Mouse (Mus musculus) stomach, embryonic 15.5 days (tissue): Measurements from ENCODE around the gene Rtel1. TPM values are rescaled to one million over a fixed set of nuclear protein-coding genes. Genes with fewer than 3 reads are reported as not detected.

ENCODE experiments used
- ATAC-seq: fragments of 200-750 bp; cut with Nextera tagmentation; 2 replicates; pipeline ENCODE4 v1.8.0; 2017; ENCODE audit warnings: low read depth, moderate number of reproducible peaks, moderate TSS enrichment; ENCODE audit not compliant: insufficient read depth, low FRiP score
- H3K27ac ChIP-seq: fragments of 300-500 bp; sonication (generic); 2 replicates; pipeline ENCODE4 v1.5.1; 2015; ENCODE audit warnings: mild to moderate bottlenecking, inconsistent platforms
- H3K27me3 ChIP-seq: fragments of 300-500 bp; sonication (generic); replicated peaks from 2 replicates; pipeline ENCODE4 v1.6.1; 2015; ENCODE audit warnings: inconsistent platforms
- H3K36me3 ChIP-seq: fragments of 300-500 bp; sonication (generic); 2 replicates; pipeline ENCODE4 v1.6.1; 2015; ENCODE audit warnings: inconsistent platforms
- H3K4me1 ChIP-seq: fragments of 300-500 bp; sonication (generic); 2 replicates; pipeline ENCODE4 v1.6.1; 2015; ENCODE audit warnings: inconsistent platforms
- H3K4me2 ChIP-seq: fragments of 300-500 bp; sonication (generic); 2 replicates; pipeline ENCODE4 v1.6.1; 2015; ENCODE audit warnings: mild to moderate bottlenecking, inconsistent platforms
- H3K4me3 ChIP-seq: fragments of 300-500 bp; sonication (generic); replicated peaks from 2 replicates; pipeline ENCODE4 v1.5.1; 2015; ENCODE audit warnings: inconsistent platforms
- H3K9ac ChIP-seq: fragments of 300-500 bp; sonication (generic); 2 replicates; pipeline ENCODE4 v1.6.1; 2015; ENCODE audit warnings: inconsistent platforms
- H3K9me3 ChIP-seq: fragments of 300-500 bp; sonication (generic); 2 replicates; pipeline ENCODE4 v1.6.1; 2016; ENCODE audit warnings: inconsistent platforms
- WGBS: fragments of 180-500 bp; shearing (Covaris S2); methylation state at CpG from one replicate; pipeline ENCODE4 v1.1.7; 2015; 5-methylcytosine and 5-hydroxymethylcytosine counted together
- polyA plus RNA-seq: library from polyadenylated mRNA; unstranded; fragments of >200 nt; fragmentation: Nextera tagmentation; extraction: Ambion mirVana; gene quantifications from 2 replicates; pipeline ENCODE4 v1.2.1, GENCODE M21; 2015

Gene Rtel1
- polyA plus RNA-seq, 1 experiment from 2014 or later, result 35.4 TPM

DNA sequence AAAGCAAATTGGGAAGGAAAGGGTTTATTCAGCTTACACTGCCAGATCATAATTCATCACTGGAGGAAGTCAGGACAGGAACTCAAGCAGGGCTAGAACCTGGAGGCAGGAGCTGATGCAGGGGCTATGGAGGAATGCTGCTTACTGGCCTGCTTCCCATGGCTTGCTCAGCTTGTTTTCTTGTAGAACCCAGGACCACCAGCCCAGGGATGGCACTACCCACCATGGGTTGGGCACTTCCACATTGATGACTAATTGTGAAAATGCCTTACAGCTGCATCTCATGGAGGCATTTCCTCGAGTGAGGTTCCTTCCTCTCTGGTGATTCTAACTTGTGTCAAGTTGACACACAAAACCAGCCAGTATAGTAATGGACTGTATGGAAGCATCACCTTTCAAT, 28.6 kb upstream of the Rtel1 start:
- no peak overlapping the region for H3K4me3 ChIP-seq
- H3K4me2 ChIP-seq, result no peak overlapping the region

DNA sequence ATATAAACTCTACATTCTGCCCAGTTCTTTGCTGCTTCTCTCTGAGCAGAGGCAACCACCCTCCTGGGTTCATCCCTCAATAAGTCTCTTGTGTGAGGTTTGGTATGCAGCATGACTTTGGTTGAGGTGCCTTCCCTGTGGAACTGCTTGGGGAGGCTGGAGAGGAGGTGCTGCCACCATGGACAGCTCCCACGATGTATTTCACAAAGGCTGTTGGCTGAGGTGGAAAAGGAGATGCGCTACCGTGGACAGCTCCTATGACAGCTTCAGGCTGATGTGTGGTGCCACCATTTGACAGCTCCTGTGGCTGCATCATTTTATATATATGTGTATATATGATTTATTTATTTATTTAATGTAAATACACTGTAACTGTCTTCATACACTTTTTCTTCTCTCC, 17.5 kb upstream of the Rtel1 start:
- Histone ChIP-seq H3K4me3 (no peak overlapping the region), H3K27me3 (0 out of 2 replicates have a peak, but pooled peaks cover 11% of the 10 kb centered on the region), H3K27ac (no peak overlapping the region), H3K9me3 (no peaks in the 10 kb centered on the region), H3K4me1 (0 out of 2 replicates have a peak, but pooled peaks cover 4% of the 10 kb centered on the region), H3K9ac (no peak overlapping the region), H3K4me2 (no peak overlapping the region), H3K36me3 (peaks cover 18% of the 10 kb centered on the region)
- no peak for ATAC-seq
- 24% methylated on average over 3 of the region's 3 CpGs for WGBS

More for the DNA sequence above, 28.6 kb upstream of the Rtel1 start:
- H3K27ac ChIP-seq, result no peak overlapping the region
- no peak overlapping the region for H3K9ac ChIP-seq
- H3K4me1 ChIP-seq, result peaks cover 2% of the 10 kb centered on the region; the same call in 1 of the 2 replicates
- 0 out of 2 replicates have a peak, but pooled peaks cover 3% of the 10 kb centered on the region for H3K36me3 ChIP-seq
- no peaks in the 10 kb centered on the region for H3K9me3 ChIP-seq
- no peak for ATAC-seq
- WGBS, result 68% methylated on average over 1 of the region's 1 CpGs
- no peaks in the 10 kb centered on the region for H3K27me3 ChIP-seq

DNA sequence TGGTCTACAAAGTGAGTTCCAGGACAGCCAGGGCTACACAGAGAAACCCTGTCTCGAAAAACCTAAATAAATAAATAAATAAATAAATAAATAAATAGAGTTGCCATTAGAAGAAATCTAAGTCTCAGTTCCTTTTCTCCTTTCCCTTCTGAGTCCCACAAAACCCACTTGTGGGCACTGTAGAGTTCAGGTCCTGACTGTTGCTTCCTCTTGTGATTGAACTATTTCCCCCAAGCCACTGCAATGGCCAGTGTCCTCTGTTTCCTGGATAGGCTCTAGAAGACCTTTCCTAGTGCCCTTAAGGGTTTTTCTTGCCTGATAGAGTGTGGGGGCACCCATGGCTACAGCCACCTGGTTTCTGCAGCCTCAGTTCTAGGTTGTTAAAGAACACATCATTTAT, 14.6 kb upstream of the Rtel1 start:
- H3K4me2 ChIP-seq, result no peak overlapping the region
- no peak overlapping the region for H3K27ac ChIP-seq
- no peaks in the 10 kb centered on the region for H3K9me3 ChIP-seq
- WGBS, result 89% methylated on average over 1 of the region's 1 CpGs
- ATAC-seq, result no peak
- H3K27me3 ChIP-seq, result peaks cover 20% of the 10 kb centered on the region; the same call in 1 of the 2 replicates
- H3K4me1 ChIP-seq, result 0 out of 2 replicates have a peak, but pooled peaks cover 7% of the 10 kb centered on the region
- H3K4me3 ChIP-seq, result no peak overlapping the region
- H3K36me3 ChIP-seq, result peaks cover 18% of the 10 kb centered on the region
- no peak overlapping the region for H3K9ac ChIP-seq

DNA sequence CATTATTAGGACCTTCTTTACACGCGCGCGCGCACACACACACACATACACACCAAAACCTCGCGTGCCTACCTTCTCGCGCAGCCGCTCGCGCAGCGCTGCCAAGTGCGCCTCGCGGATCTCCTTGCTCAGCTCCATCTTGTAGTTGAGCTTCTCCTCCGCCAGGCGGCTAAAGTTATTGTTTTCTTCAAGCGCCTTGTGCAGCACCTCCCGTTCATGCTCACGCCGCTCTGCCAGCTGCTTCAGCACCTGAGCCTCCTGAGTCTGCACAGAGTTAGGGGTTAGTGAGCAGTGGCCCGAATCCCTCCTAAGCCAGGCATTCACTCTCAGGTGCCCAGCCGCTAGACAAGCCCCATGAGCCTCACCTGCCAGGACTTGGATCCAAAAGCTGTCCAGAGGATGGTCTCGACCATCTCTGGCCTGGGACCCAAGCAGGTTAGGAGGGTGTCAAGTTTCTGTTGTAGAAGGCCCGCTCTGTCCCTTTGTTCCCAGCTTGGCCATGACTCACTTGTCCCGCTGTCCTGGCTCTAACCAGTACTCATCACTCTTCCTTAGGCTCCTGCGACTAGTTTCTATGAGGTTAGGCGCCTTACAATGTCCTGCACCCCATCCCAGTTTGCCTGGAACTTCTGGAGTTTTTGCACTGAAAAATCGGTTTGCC, 12.3 kb upstream of the Rtel1 start:
- no peak overlapping the region for H3K4me3 ChIP-seq
- H3K27ac ChIP-seq, result no peak overlapping the region
- H3K9me3 ChIP-seq, result no peaks in the 10 kb centered on the region
- ATAC-seq, result no peak
- H3K4me2 ChIP-seq, result peak overlapping the region; percentile 23; the same call in 1 of the 2 replicates
- peaks cover 22% of the 10 kb centered on the region for H3K27me3 ChIP-seq
- 10% methylated on average over 30 of the region's 30 CpGs for WGBS
- H3K9ac ChIP-seq, result no peak overlapping the region
- H3K4me1 ChIP-seq, result 0 out of 2 replicates have a peak, but pooled peaks cover 7% of the 10 kb centered on the region
- no peaks in the 10 kb centered on the region for H3K36me3 ChIP-seq

DNA sequence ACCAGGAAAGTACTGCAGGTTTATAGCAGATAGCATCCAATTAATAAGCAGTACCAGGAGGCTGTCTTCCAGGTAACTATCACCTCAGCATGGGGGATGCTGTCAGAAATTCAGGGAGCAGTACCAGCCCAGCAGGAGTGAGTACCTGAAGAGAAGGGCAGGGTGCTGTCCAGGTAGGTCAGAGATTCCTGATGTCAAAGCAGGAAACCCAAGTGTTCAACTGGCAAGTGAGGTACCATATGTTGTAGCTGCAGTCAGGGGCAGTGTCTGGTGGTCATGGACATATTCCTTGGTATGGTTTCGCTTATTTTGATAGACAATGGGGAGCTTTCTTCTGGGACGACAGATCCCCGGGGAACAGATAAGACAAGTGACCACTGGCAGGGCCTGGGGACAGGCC, 7.1 kb upstream of the Rtel1 start:
- Histone ChIP-seq H3K9ac (no peak overlapping the region), H3K36me3 (no peaks in the 10 kb centered on the region), H3K9me3 (no peaks in the 10 kb centered on the region), H3K4me2 (no peak overlapping the region), H3K4me1 (peaks cover 8% of the 10 kb centered on the region; the same call in 1 of the 2 replicates), H3K27me3 (peaks cover 34% of the 10 kb centered on the region), H3K4me3 (no peak overlapping the region), H3K27ac (no peak overlapping the region)
- WGBS, result 71% methylated on average over 3 of the region's 3 CpGs
- ATAC-seq, result no peak

DNA sequence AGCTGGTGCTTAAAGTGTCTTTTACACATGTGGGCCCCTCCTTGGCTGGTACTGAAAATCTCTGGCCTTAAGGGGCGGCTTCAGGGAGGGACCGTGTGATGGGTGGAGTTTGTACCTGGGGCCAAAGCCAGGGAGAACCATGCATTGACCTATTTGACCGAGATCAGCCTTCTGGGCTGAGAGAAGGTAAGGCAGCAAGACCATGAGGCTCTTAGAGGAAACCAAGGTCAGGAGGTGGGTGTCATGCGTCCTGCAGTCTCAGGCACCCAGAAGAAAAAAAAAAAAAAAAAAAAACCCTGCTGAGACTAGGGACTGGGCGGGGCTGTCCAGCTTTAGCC, 6.6 kb upstream of the Rtel1 start:
- WGBS, result 14% methylated on average over 5 of the region's 5 CpGs
- Histone ChIP-seq H3K4me1 (peaks cover 8% of the 10 kb centered on the region; the same call in 1 of the 2 replicates), H3K9ac (no peak overlapping the region), H3K4me3 (0 out of 2 replicates have a peak overlapping the region, but pooled peaks have one; percentile 19), H3K9me3 (no peaks in the 10 kb centered on the region), H3K27me3 (peaks cover 30% of the 10 kb centered on the region), H3K4me2 (no peak overlapping the region), H3K36me3 (no peaks in the 10 kb centered on the region), H3K27ac (no peak overlapping the region)
- no peak for ATAC-seq

DNA sequence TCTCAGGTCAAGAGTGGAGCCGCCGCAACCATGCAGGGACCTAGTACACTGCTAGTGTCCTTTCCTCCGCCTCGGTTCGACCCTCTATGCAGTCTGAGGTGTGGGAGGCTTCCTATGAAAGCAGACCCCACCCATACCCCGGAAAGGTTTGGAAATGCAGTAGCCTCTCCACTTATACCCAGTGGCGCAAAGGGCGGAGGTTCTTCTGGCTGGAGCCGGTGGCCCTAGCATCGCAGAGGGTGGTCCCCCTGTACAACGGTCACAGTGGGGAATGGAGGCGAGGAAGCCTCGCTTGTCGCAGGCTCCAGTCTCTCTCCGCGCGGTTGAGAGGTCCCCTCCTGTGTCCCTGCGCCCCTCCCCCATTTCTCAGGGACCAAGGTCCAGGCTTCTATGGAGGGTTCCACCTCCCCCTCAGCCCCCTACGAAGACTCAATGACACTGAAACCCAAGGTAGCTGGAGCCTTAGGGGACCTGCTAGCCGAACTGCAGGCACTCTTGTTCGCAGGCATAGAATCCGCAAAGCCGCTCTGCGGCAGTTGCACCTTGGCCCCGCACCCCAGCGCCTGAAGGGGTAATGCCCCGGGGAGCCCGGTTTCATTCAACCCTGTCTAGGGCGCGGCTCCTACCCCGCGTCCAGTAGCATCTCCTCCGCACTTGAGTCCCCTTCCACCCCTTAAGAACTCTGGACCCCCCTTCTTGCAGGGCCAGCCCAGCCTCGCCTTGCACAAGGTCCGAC, 6.0 kb upstream of the Rtel1 start:
- H3K9ac ChIP-seq, result no peak overlapping the region
- no peak overlapping the region for H3K27ac ChIP-seq
- no peaks in the 10 kb centered on the region for H3K36me3 ChIP-seq
- peak overlapping the region; percentile 19 for H3K4me3 ChIP-seq
- ATAC-seq, result no peak
- H3K9me3 ChIP-seq, result no peaks in the 10 kb centered on the region
- peaks cover 30% of the 10 kb centered on the region for H3K27me3 ChIP-seq
- H3K4me1 ChIP-seq, result peaks cover 8% of the 10 kb centered on the region; the same call in 1 of the 2 replicates
- H3K4me2 ChIP-seq, result peak overlapping the region; percentile 43
- 3% methylated on average over 35 of the region's 35 CpGs for WGBS

DNA sequence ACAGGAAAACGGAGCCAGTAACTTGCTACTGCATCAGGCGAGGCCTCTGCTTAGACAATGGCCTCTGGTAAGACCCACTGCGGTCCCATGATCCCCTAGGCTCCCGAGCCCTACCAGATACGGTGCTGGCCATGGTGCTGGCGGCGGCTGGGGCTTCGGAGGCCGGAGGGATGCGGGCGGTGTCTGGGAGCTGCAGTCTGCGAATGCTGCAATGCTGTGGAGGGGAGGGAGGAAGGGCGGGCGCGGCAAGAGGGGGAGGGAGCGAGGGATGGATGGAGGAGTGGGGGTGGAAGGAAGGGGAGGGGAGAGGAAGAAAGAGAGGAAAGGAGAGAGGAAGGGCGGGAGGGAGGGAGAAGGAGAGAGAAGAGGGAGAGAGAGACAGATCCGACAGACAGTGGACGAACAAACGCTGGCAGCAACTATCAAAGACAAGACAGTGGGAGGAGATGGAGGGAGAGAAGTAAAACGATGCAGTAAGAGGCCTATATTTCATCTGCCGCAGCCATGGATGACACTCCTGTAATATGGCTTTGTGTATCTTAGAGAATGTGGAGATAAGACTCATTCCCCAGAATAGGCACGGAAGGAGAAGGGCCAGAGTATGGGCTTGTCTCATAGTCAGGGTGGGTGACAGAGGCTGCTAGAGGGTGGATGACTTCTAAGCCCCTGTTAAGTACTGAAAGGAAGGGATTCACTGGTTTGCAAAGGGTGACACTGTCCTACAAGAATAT, 5.3 kb upstream of the Rtel1 start, which contains the start of gene Stmn3:
TSS of gene Stmn3 (minus strand) at position 421 of the 731 bp plus-strand sequence.
- Histone ChIP-seq H3K9me3 (no peaks in the 10 kb centered on the region), H3K27ac (no peak within 1 kb of the TSS), H3K4me1 (peaks cover 10% of the 10 kb centered on the region), H3K36me3 (no peaks in the 10 kb centered on the region), H3K4me3 (peak within 1 kb of the TSS; percentile 19), H3K4me2 (peak within 1 kb of the TSS; percentile 43), H3K9ac (no peak within 1 kb of the TSS), H3K27me3 (peaks cover 30% of the 10 kb centered on the region)
- peak; percentile 35; the same call in 1 of the 2 replicates for ATAC-seq
- WGBS, result 3% methylated on average over 19 of the region's 23 CpGs

DNA sequence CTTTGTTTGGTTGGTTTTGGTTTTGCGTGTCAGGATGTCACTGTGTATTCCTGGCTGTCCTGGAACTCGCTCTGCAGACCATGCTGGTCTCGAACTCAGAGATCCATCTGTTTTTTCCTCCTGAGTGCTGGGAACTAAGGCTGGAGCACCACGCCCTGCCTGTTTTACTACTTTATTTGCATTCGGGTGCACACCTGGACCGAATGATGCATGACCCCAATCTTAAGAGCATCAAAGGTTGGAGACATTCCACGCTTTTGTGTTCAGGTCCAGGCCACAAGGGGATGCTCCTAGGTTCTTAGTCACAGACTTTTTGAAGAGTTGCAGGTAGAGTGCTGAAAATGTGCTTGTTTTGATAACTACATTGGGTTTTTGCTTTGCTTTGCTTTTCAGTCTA, 562 bp downstream of the Rtel1 start:
- H3K9me3 ChIP-seq, result no peaks in the 10 kb centered on the region
- H3K9ac ChIP-seq, result peak overlapping the region; percentile 30
- peaks cover 12% of the 10 kb centered on the region for H3K4me1 ChIP-seq
- H3K4me2 ChIP-seq, result peak overlapping the region; percentile 69
- H3K4me3 ChIP-seq, result peak overlapping the region; percentile 78
- no peak for ATAC-seq
- peak overlapping the region; percentile 80 for H3K27ac ChIP-seq
- peaks cover 23% of the 10 kb centered on the region; the same call in 1 of the 2 replicates for H3K36me3 ChIP-seq
- peaks cover 1% of the 10 kb centered on the region; the same call in 1 of the 2 replicates for H3K27me3 ChIP-seq
- 9% methylated on average over 7 of the region's 7 CpGs for WGBS

DNA sequence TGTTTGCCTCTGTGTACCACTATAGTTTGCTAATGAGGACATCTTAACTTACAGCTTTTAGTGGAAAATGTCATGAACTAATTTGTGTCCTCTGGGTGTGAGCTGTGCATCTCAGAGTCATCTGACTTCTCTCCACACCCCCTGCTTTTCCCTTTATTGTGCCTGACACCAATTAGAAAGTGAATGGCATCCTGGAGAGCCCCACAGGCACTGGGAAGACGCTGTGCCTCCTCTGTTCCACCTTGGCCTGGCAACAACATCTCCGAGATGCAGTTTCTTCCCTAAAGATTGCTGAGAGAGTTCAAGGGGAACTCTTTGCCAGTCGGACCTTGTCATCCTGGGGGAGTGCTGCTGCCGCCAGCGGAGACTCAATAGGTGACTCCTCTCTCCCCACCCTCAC, 2.6 kb downstream of the Rtel1 start:
- ATAC-seq, result no peak
- H3K9ac ChIP-seq, result no peak overlapping the region
- no peak overlapping the region for H3K4me3 ChIP-seq
- WGBS, result 79% methylated on average over 5 of the region's 5 CpGs
- no peaks in the 10 kb centered on the region for H3K9me3 ChIP-seq
- H3K4me1 ChIP-seq, result peaks cover 12% of the 10 kb centered on the region
- no peaks in the 10 kb centered on the region for H3K27me3 ChIP-seq
- H3K4me2 ChIP-seq, result no peak overlapping the region
- peaks cover 23% of the 10 kb centered on the region for H3K36me3 ChIP-seq
- no peak overlapping the region for H3K27ac ChIP-seq

DNA sequence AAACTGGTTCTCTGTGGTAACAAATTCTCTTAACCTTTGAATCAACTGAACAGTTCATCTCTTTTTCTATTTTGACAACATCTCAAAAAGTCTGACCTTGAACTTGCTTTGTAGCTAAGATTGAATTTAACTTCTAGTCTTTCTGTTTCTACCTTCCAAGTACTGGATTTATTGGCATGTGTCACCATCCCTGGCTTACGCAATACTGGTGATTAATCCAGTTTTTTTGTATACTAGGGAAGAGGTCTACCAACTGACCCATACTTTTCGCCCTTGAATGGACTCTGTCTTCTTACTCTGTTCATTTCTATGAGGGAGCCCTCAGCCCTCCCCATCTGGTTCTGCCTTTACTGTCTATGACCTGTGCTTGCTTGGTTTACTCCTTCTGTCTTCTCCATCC, 6.6 kb downstream of the Rtel1 start:
- ATAC-seq, result no peak
- Histone ChIP-seq H3K9ac (no peak overlapping the region), H3K9me3 (no peaks in the 10 kb centered on the region), H3K4me2 (no peak overlapping the region), H3K4me1 (no peaks in the 10 kb centered on the region), H3K36me3 (peaks cover 40% of the 10 kb centered on the region), H3K4me3 (no peak overlapping the region), H3K27me3 (no peaks in the 10 kb centered on the region), H3K27ac (no peak overlapping the region)
- 90% methylated on average over 2 of the region's 2 CpGs for WGBS
